Mouse (Mus musculus): ENCODE measurements around the gene Arl2. TPM values are rescaled to one million over a fixed set of nuclear protein-coding genes. Genes with fewer than 3 reads are reported as not detected.

Gene Arl2
- total and polyA plus RNA-seq, 3 experiments = 47.2 to 111 TPM; not detected in 1

GRCm38 (mm10) chr19:6126289-6126688 is 15.1 kb downstream of the Arl2 start (continued):
- TF ChIP-seq GATA1 (IDR thresholded peaks at IDR 0.05; ENCODE audit: low read depth, low read length) = 0 out of 2 replicates have a peak, but pooled peaks have one; percentile 9
- TF ChIP-seq POLR2A (IDR thresholded peaks at IDR 0.05; ENCODE audit: control insufficient read depth in 1 of 2, insufficient read depth in 1 of 2, low read depth in 1 of 2, low read length in 2 of 2, poor library complexity in 1 of 2) = no peak
- no peak for TF ChIP-seq EP300 (IDR thresholded peaks at IDR 0.05; ENCODE audit: low read depth in 1 of 2, low read length in 2 of 2)
- TF ChIP-seq JUND (IDR thresholded peaks at IDR 0.05; ENCODE audit: low read depth, low read length) = no peak
- TF ChIP-seq TCF12 (IDR thresholded peaks at IDR 0.05; ENCODE audit: low read depth, low read length) = no peak
- TF ChIP-seq CHD1 (IDR thresholded peaks at IDR 0.05; ENCODE audit: low read depth, low read length) = no peak
- TF ChIP-seq ZKSCAN1 (IDR thresholded peaks at IDR 0.05; ENCODE audit: low read depth, low read length) = no peak
- TF ChIP-seq MYC (IDR thresholded peaks at IDR 0.05; ENCODE audit: low read depth, low read length) = no peak; the same call in 1 of the 2 replicates
- TF ChIP-seq MAZ (IDR thresholded peaks at IDR 0.05; ENCODE audit: low read depth, low read length) = no peak
- TF ChIP-seq E2F4 (IDR thresholded peaks at IDR 0.05; ENCODE audit: borderline replicate concordance, low read depth, low read length) = no peak
- no peak for TF ChIP-seq NELFE (IDR thresholded peaks at IDR 0.05; ENCODE audit: low read depth, low read length)
- TF ChIP-seq HCFC1 (IDR thresholded peaks at IDR 0.05; ENCODE audit: low read depth, low read length) = 0 out of 2 replicates have a peak, but pooled peaks have one; percentile 26
- no peak for TF ChIP-seq UBTF (IDR thresholded peaks at IDR 0.05; ENCODE audit: borderline replicate concordance, insufficient read depth, low read depth, low read length)
- TF ChIP-seq MEF2A (IDR thresholded peaks at IDR 0.05; ENCODE audit: extremely low read depth, insufficient replicate concordance, low read depth, low read length, poor library complexity, severe bottlenecking) = no peak
- TF ChIP-seq BHLHE40 (IDR thresholded peaks at IDR 0.05; ENCODE audit: borderline replicate concordance, low read depth, low read length) = no peak
- TF ChIP-seq MAX (IDR thresholded peaks at IDR 0.05; ENCODE audit: low read length) = no peak; the same call in 1 of the 2 replicates
- TF ChIP-seq POLR2AphosphoS5 (IDR thresholded peaks at IDR 0.05; ENCODE audit: borderline replicate concordance, low read depth, low read length) = no peak
- no peak for TF ChIP-seq ELF1 (IDR thresholded peaks at IDR 0.05; ENCODE audit: low read depth, low read length)
- no peak; the same call in 1 of the 2 replicates for TF ChIP-seq ETS1 (IDR thresholded peaks at IDR 0.05; ENCODE audit: low read depth, low read length)

GRCm38 (mm10) chr19:6124898-6125297 is 16.4 kb downstream of the Arl2 start:
- H3K9me3 ChIP-seq (replicated peaks; ENCODE audit: insufficient read depth, low read length) = no peaks in the 10 kb centered on the region
- no peak for DNase-seq (ENCODE audit: low read depth, low spot score)
- H3K9ac ChIP-seq (ENCODE audit: control insufficient read depth, low read depth, low read length, poor library complexity, severe bottlenecking) = no peak overlapping the region
- TF ChIP-seq ZKSCAN1 (IDR thresholded peaks at IDR 0.05; ENCODE audit: low read depth, low read length) = no peak
- no peak for TF ChIP-seq E2F4 (IDR thresholded peaks at IDR 0.05; ENCODE audit: borderline replicate concordance, low read depth, low read length)
- no peak for TF ChIP-seq NRF1 (IDR thresholded peaks at IDR 0.05; ENCODE audit: insufficient read depth, low read depth, low read length, poor library complexity, severe bottlenecking)
- TF ChIP-seq KAT2A (conservative IDR thresholded peaks at IDR 0.05; ENCODE audit: low read depth, low read length) = no peak
- TF ChIP-seq TBP (IDR thresholded peaks at IDR 0.05; ENCODE audit: low read depth, low read length) = no peak
- no peak for TF ChIP-seq MAZ (IDR thresholded peaks at IDR 0.05; ENCODE audit: low read depth, low read length)
- TF ChIP-seq POLR2A (IDR thresholded peaks at IDR 0.05; ENCODE audit: control insufficient read depth in 1 of 2, insufficient read depth in 1 of 2, low read depth in 1 of 2, low read length in 2 of 2, poor library complexity in 1 of 2) = no peak
- TF ChIP-seq USF2 (IDR thresholded peaks at IDR 0.05; ENCODE audit: borderline replicate concordance in 1 of 2, insufficient read depth in 1 of 2, low read depth in 1 of 2, low read length in 2 of 2) = no peak
- TF ChIP-seq ZNF384 (IDR thresholded peaks at IDR 0.05; ENCODE audit: low read depth, low read length) = no peak
- TF ChIP-seq CHD2 (IDR thresholded peaks at IDR 0.05; ENCODE audit: low read length) = no peak
- no peak for TF ChIP-seq POLR2AphosphoS2 (IDR thresholded peaks at IDR 0.05; ENCODE audit: low read length)
- no peak overlapping the region for H3K27ac ChIP-seq (ENCODE audit: control insufficient read depth, low read depth, low read length)
- peaks cover 3 to 7% of the 10 kb centered on the region in 2 experiments; a peak in 3 of 4 replicates for H3K4me1 ChIP-seq (ENCODE audit: control insufficient read depth in 1 of 2, insufficient read depth in 2 of 2, low read length in 2 of 2)
- H3K4me3 ChIP-seq (ENCODE audit: control insufficient read depth in 1 of 2, insufficient read depth in 1 of 2, low read depth in 2 of 2, low read length in 2 of 2) = no peak overlapping the region
- H3K79me2 ChIP-seq (ENCODE audit: control insufficient read depth, insufficient read depth, low read length, poor library complexity) = peaks cover 1% of the 10 kb centered on the region; the same call in 1 of the 2 replicates
- H3K27me3 ChIP-seq (ENCODE audit: control insufficient read depth in 1 of 2, insufficient read depth in 2 of 2, low read length in 2 of 2) = no peaks in the 10 kb centered on the region
- H3K36me3 ChIP-seq (ENCODE audit: control insufficient read depth in 1 of 2, insufficient read depth in 2 of 2, low read length in 2 of 2) = peaks cover 0 to 12% of the 10 kb centered on the region in 2 experiments; a peak in 2 of 4 replicates
